Mouse (Mus musculus): Measurements from ENCODE around the gene Rpl14. TPM values are rescaled to one million over a fixed set of nuclear protein-coding genes. Genes with fewer than 3 reads are reported as not detected.
A peak's percentile ranks its signal among the peaks of the same experiment; 100 is the strongest.

The Rpl14 gene
- total and polyA plus RNA-seq, 3 experiments = 945 to 1,738 (median 1,480) TPM

DNA sequence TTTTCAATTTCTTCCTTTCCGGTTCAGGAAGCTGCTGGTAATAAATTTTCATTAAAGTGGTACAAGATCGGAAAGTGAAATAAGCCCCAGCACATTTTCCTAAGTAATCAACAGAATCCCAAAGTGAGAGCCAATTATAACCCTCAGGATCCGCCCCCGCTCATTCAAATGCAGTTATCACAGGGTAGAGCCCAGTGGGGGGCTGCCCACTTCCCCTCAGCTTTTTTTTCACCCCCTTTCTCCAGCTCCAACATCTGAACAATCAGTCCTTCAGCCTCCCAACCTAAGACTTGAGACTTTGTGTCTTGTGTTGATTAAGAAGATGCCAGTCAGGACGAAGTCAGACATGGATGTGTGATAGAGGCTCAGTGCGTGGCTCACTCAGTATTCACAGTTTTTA is 23.6 kb downstream of the Rpl14 start:
- peaks cover 17% of the 10 kb centered on the region for H3K27me3 ChIP-seq (ENCODE audit: insufficient read depth, low read length)
- peaks cover 9% of the 10 kb centered on the region for H3K4me1 ChIP-seq (ENCODE audit: insufficient read depth, low read depth, low read length)
- no peak for DNase-seq (ENCODE audit: low spot score)
- no peak for TF ChIP-seq GATA2 (IDR thresholded peaks at IDR 0.05; ENCODE audit: borderline replicate concordance, low read depth, low read length)
- TF ChIP-seq TAL1 (conservative IDR thresholded peaks at IDR 0.05; ENCODE audit: low read depth, low read length) = no peak
- TF ChIP-seq POLR2AphosphoS5 (IDR thresholded peaks at IDR 0.05; ENCODE audit: insufficient replicate concordance, low read depth, low read length) = no peak
- TF ChIP-seq GATA1 (IDR thresholded peaks at IDR 0.05; ENCODE audit: borderline replicate concordance, low read length) = no peak
- no peak for TF ChIP-seq CTCF (IDR thresholded peaks at IDR 0.05; ENCODE audit: low read depth, low read length)
- H3K36me3 ChIP-seq (replicated peaks) = no peaks in the 10 kb centered on the region
- no peaks in the 10 kb centered on the region for H3K9me3 ChIP-seq (replicated peaks)
- H3K4me3 ChIP-seq (ENCODE audit: low read depth, low read length) = no peak overlapping the region
- ATAC-seq (ENCODE audit: extremely low read depth, insufficient number of reproducible peaks, low FRiP score, poor library complexity, severe bottlenecking) = no peak

DNA sequence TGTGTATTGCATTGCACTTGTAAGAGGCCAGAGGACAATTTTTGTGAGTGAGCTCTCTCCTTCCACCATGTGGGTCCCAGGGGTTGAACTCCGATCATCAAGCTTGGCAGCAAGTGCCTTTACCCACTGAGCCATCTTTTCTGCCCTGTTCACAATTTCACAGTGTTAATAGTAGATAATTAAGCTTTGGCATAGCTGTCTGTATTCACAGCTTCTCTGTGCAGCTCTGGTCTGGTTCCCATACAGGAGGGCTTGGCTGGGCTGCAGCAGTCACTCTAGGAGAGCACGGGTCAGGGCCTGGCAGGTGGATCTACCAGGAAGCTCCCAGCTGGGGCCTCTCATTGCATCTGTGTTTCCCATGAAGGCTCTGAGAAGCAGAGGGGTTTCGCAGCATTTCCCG is 24.1 kb downstream of the Rpl14 start:
- TF ChIP-seq CTCF (IDR thresholded peaks at IDR 0.05; ENCODE audit: low read depth, low read length) (no peak), GATA1 (IDR thresholded peaks at IDR 0.05; ENCODE audit: borderline replicate concordance, low read length) (no peak), GATA2 (IDR thresholded peaks at IDR 0.05; ENCODE audit: borderline replicate concordance, low read depth, low read length) (no peak), POLR2AphosphoS5 (IDR thresholded peaks at IDR 0.05; ENCODE audit: insufficient replicate concordance, low read depth, low read length) (no peak), TAL1 (conservative IDR thresholded peaks at IDR 0.05; ENCODE audit: low read depth, low read length) (no peak)
- Histone ChIP-seq H3K4me1 (ENCODE audit: insufficient read depth, low read depth, low read length) (peaks cover 9% of the 10 kb centered on the region), H3K4me3 (ENCODE audit: low read depth, low read length) (no peak overlapping the region), H3K36me3 (replicated peaks) (no peaks in the 10 kb centered on the region), H3K9me3 (replicated peaks) (no peaks in the 10 kb centered on the region), H3K27me3 (ENCODE audit: insufficient read depth, low read length) (peaks cover 17% of the 10 kb centered on the region)
- ATAC-seq (ENCODE audit: extremely low read depth, insufficient number of reproducible peaks, low FRiP score, poor library complexity, severe bottlenecking) (no peak), DNase-seq (ENCODE audit: low spot score) (no peak)

DNA sequence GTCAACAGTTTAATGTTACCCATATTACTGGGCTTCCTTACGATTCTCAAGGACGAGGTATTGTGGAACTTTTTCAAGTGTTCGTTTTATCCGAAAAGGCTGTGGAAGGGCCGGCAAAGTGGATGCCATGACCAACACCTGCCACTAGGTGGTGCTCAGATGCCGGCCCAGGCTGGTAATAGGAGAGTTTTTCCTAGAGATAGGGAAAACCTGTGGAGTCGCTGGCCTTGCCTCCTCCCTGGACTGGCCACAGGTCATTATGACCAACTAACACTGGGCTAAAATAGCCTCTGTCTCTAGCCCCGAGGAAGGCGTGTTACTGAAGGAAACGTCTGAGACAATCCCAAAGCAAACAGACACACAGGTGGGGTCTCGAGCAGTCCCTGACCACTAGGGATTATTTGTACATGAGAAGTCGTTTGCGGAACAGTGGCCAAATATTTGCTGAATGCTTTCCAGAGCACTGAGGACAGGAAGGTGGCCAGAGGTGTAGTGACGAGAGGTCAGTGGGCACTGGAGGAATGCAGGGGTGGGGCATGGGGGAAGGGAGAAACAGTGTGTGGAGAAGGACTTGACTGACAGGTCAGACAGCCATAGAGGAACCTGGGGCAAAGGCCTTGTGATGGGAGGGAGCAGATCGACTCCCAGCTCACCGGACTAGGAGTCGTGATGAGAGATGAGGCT is 30.4 kb downstream of the Rpl14 start:
- no peak overlapping the region for H3K4me3 ChIP-seq (ENCODE audit: low read depth, low read length)
- no peaks in the 10 kb centered on the region for H3K9me3 ChIP-seq (replicated peaks)
- H3K27me3 ChIP-seq (ENCODE audit: insufficient read depth, low read length) = no peaks in the 10 kb centered on the region
- no peak for TF ChIP-seq GATA1 (IDR thresholded peaks at IDR 0.05; ENCODE audit: borderline replicate concordance, low read length)
- TF ChIP-seq POLR2AphosphoS5 (IDR thresholded peaks at IDR 0.05; ENCODE audit: insufficient replicate concordance, low read depth, low read length) = no peak
- peak; percentile 76 for TF ChIP-seq CTCF (IDR thresholded peaks at IDR 0.05; ENCODE audit: low read depth, low read length)
- TF ChIP-seq TAL1 (conservative IDR thresholded peaks at IDR 0.05; ENCODE audit: low read depth, low read length) = no peak
- DNase-seq (ENCODE audit: low spot score) (peak; percentile 60), ATAC-seq (ENCODE audit: extremely low read depth, insufficient number of reproducible peaks, low FRiP score, poor library complexity, severe bottlenecking) (no peak)
- H3K4me1 ChIP-seq (ENCODE audit: insufficient read depth, low read depth, low read length) = peaks cover 6% of the 10 kb centered on the region; the same call in 1 of the 2 replicates
- H3K36me3 ChIP-seq (replicated peaks) = no peaks in the 10 kb centered on the region

DNA sequence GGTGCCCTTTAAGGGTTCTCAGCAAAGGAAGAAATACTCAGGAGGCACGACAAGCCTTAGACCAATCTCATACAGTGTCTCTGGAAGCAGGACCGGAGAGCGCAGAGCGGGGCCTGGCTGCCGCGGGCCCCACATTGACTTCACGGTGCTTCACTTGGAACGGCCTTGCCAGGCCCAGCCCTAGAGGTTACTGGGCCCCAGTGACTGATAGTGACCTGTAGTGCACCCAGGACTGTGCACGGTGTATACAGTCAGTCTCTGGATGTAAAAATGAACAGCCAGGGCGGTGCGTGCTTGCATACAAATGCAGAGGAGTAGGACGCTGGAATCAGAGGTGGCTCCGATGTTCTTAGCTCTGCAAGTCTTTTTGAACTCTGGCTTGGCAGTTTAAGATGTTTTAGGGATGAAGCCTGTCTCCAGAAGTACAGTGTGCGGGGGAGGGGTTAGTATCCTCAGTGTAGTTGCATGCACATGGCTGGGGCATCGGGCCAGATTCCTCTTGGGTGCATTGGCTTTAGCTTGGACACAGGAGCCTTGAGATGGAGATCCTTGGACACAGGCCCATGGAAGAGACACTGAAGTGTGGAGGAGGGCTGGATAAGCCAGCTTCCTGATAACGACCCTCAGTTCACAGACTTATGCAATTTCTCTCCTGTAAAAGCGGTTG is 31.1 kb downstream of the Rpl14 start:
- Histone ChIP-seq H3K27me3 (ENCODE audit: insufficient read depth, low read length) (no peaks in the 10 kb centered on the region), H3K9me3 (replicated peaks) (no peaks in the 10 kb centered on the region; the same call in 1 of the 2 replicates), H3K36me3 (replicated peaks) (no peaks in the 10 kb centered on the region), H3K4me1 (ENCODE audit: insufficient read depth, low read depth, low read length) (peaks cover 6% of the 10 kb centered on the region; the same call in 1 of the 2 replicates), H3K4me3 (ENCODE audit: low read depth, low read length) (no peak overlapping the region)
- ATAC-seq (ENCODE audit: extremely low read depth, insufficient number of reproducible peaks, low FRiP score, poor library complexity, severe bottlenecking) = no peak
- TF ChIP-seq POLR2AphosphoS5 (IDR thresholded peaks at IDR 0.05; ENCODE audit: insufficient replicate concordance, low read depth, low read length) = no peak
- TF ChIP-seq GATA1 (IDR thresholded peaks at IDR 0.05; ENCODE audit: borderline replicate concordance, low read length) = no peak
- TF ChIP-seq TAL1 (conservative IDR thresholded peaks at IDR 0.05; ENCODE audit: low read depth, low read length) = no peak
- TF ChIP-seq CTCF (IDR thresholded peaks at IDR 0.05; ENCODE audit: low read depth, low read length) = no peak
- TF ChIP-seq GATA2 (IDR thresholded peaks at IDR 0.05; ENCODE audit: borderline replicate concordance, low read depth, low read length) = no peak
- DNase-seq (ENCODE audit: low spot score) = no peak

DNA sequence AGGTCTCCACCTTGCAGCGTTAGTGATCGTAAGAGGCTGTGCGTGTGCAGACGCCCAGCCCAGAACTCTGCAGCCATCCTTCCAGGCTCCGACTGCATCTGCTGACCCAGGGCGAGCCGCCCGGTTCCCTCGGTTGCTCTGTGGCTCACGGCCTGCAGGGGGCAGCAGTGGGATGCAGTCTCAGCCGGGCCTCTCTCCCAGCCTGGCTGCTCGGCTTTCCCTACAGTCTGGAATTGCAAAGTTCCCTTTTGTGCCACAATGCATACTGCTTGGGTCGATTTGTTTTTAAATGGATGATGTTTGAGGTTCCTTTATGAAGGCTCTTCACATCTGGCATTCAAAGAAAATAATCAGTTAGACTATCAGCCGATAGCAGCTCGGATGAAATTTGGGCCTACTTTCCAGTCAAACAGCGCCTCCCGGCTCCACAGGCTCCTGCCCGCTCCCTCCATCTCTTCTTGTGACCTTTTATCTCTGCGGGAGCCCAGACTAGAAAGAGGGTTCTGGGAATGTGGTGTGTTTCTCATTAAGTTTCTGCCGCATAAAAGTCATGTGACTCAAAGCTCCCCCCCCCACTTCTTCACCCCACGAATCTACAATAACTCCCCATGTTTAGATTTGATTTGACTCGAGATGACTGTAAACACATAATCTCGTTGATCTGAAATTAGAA is 31.7 kb downstream of the Rpl14 start:
- Histone ChIP-seq H3K4me3 (ENCODE audit: low read depth, low read length) (no peak overlapping the region), H3K27me3 (ENCODE audit: insufficient read depth, low read length) (no peaks in the 10 kb centered on the region), H3K4me1 (ENCODE audit: insufficient read depth, low read depth, low read length) (peaks cover 6% of the 10 kb centered on the region; the same call in 1 of the 2 replicates), H3K9me3 (replicated peaks) (peaks cover 7% of the 10 kb centered on the region), H3K36me3 (replicated peaks) (no peaks in the 10 kb centered on the region)
- no peak for ATAC-seq (ENCODE audit: extremely low read depth, insufficient number of reproducible peaks, low FRiP score, poor library complexity, severe bottlenecking)
- TF ChIP-seq GATA2 (IDR thresholded peaks at IDR 0.05; ENCODE audit: borderline replicate concordance, low read depth, low read length) (no peak), GATA1 (IDR thresholded peaks at IDR 0.05; ENCODE audit: borderline replicate concordance, low read length) (no peak), CTCF (IDR thresholded peaks at IDR 0.05; ENCODE audit: low read depth, low read length) (peak; percentile 61), POLR2AphosphoS5 (IDR thresholded peaks at IDR 0.05; ENCODE audit: insufficient replicate concordance, low read depth, low read length) (no peak)
- DNase-seq (ENCODE audit: low spot score) = peak; percentile 53

DNA sequence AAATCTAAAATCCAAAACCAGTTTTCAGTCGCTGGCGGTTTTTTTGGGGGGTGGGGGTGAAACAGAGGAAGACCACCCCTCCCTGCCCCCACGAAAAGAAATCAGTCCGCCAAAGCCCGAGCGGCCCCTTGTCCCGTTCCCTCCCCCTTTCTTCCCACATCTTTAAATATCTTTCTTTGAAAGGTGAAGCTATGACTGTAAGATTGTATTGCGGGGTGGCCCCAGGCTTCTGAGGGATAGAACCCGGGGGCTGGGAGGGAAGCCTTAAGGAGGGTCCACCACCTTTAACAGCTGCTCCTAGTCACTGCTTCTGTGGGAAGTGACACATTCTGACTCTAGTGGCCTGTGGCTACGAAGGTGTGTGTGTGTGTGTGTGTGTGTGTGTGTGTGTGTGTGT is 32.3 kb downstream of the Rpl14 start:
- Histone ChIP-seq H3K4me1 (ENCODE audit: insufficient read depth, low read depth, low read length) (peaks cover 6% of the 10 kb centered on the region; the same call in 1 of the 2 replicates), H3K36me3 (replicated peaks) (no peaks in the 10 kb centered on the region), H3K27me3 (ENCODE audit: insufficient read depth, low read length) (no peaks in the 10 kb centered on the region), H3K4me3 (ENCODE audit: low read depth, low read length) (no peak overlapping the region), H3K9me3 (replicated peaks) (peaks cover 8% of the 10 kb centered on the region)
- ATAC-seq (ENCODE audit: extremely low read depth, insufficient number of reproducible peaks, low FRiP score, poor library complexity, severe bottlenecking) = no peak
- no peak for DNase-seq (ENCODE audit: low spot score)
- no peak for TF ChIP-seq POLR2AphosphoS5 (IDR thresholded peaks at IDR 0.05; ENCODE audit: insufficient replicate concordance, low read depth, low read length)
- no peak for TF ChIP-seq GATA1 (IDR thresholded peaks at IDR 0.05; ENCODE audit: borderline replicate concordance, low read length)
- no peak for TF ChIP-seq TAL1 (conservative IDR thresholded peaks at IDR 0.05; ENCODE audit: low read depth, low read length)
- no peak for TF ChIP-seq CTCF (IDR thresholded peaks at IDR 0.05; ENCODE audit: low read depth, low read length)
- no peak for TF ChIP-seq GATA2 (IDR thresholded peaks at IDR 0.05; ENCODE audit: borderline replicate concordance, low read depth, low read length)

Data from G1E (cell line).